In the genomic region with DNA sequence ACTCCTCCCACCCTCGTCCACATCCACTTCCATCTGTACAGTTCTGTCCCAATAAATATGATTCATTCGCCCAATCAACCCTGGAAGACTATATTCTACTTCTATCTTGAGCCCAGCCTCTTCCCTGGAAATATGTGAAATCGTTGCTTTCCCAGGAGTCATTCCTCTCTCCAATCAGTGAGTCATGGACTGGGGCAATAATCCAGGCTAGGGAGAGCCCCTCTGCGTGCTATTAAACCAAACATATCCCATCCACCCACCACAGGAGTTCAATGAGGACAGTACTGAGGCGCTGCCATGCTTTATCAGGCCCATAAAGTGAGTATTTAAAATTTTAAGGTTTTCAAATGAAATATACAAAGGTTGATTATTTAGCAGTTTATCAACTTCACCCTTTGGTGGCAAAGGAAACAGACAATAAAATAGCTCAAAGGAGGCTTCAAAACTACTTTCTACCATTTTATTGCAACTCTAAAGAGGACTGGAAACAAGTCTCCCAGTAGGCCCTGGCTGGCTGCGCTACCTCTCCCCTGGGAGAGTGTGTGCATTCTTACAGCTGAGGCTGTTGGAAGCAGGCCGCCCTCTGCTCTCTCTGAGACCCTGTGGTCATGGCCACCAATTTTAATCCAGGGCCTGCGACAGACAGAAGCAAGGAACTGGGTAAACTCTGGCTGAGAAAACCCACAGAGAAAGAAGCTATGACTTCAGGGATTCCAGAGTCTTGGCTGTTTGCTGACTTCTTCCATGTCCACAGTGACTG, we compare ENCODE assay signal across 17 mouse cellular contexts.
A peak's percentile ranks its signal among the peaks of the same experiment; 100 is the strongest.
DNase-seq lines count a peak whose midpoint lies in the region.
"Had no signal": no experiment of that assay in that cellular context is flagged by ENCODE, and none has a peak within 500 bp of the region (broad histone marks: within the 10 kb centered on the region; RNA-seq: fewer than 3 reads in every experiment).

No protein-coding gene starts in this region.

- no peaks in the 10 kb centered on the region for H3K36me3 ChIP-seq in heart, embryonic 10.5 days
- H3K36me3 ChIP-seq: embryonic facial prominence, embryonic 12.5 days; forebrain, embryonic 10.5 days; G1E; heart, embryonic 15.5 days; liver, embryonic 12.5 days; lung, embryonic 15.5 days had no signal

- no peaks in the 10 kb centered on the region for H3K4me1 ChIP-seq in heart, embryonic 10.5 days
- H3K4me1 ChIP-seq: embryonic facial prominence, embryonic 12.5 days; heart, embryonic 15.5 days; liver, embryonic 12.5 days; lung, embryonic 15.5 days had no signal

- peak; percentile 94 for DNase-seq in heart, adult 11 months
- no peak for DNase-seq in heart, embryonic 10.5 days (ENCODE audit: low spot score)
- peak; percentile 54 for DNase-seq in kidney, postnatal 14 days
- DNase-seq in kidney, adult 11 months: no peak
- peak; percentile 37 for DNase-seq in gastrocnemius, postnatal 25 days
- DNase-seq in cerebellum, postnatal 4 days (ENCODE audit: low spot score in 2 of 2): no peak
- DNase-seq in right cerebral cortex, adult 2 months (ENCODE audit: low spot score in 2 of 2): no peak
- DNase-seq: cerebellum, postnatal 36 days; layer of hippocampus, postnatal 36 days; right cerebral cortex, postnatal 14 days; thymus, postnatal 36 days had no signal

- H3K27ac ChIP-seq in heart, embryonic 10.5 days: no peak overlapping the region
- H3K27ac ChIP-seq: embryonic facial prominence, embryonic 12.5 days; forebrain, embryonic 10.5 days; heart, embryonic 15.5 days; liver, embryonic 12.5 days; lung, embryonic 15.5 days had no signal

- WGBS in heart, embryonic 10.5 days: 79% methylated on average over 8 of the region's 8 CpGs

- no peak overlapping the region for H3K4me3 ChIP-seq in heart, embryonic 10.5 days
- H3K4me3 ChIP-seq: embryonic facial prominence, embryonic 12.5 days; forebrain, embryonic 10.5 days; heart, embryonic 15.5 days; liver, embryonic 12.5 days; lung, embryonic 15.5 days had no signal

- H3K27me3 ChIP-seq in heart, embryonic 10.5 days (ENCODE audit: insufficient read depth, poor library complexity, severe bottlenecking): no peaks in the 10 kb centered on the region
- H3K27me3 ChIP-seq: embryonic facial prominence, embryonic 12.5 days; heart, embryonic 15.5 days; liver, embryonic 12.5 days; lung, embryonic 15.5 days had no signal

- no peaks in the 10 kb centered on the region for H3K9me3 ChIP-seq in heart, embryonic 10.5 days
- H3K9me3 ChIP-seq: embryonic facial prominence, embryonic 12.5 days; forebrain, embryonic 10.5 days; heart, embryonic 15.5 days; liver, embryonic 12.5 days; lung, embryonic 15.5 days had no signal

Comparison
In these comparisons a context has a peak if more than half of its experiments do, and no peak if none do; other contexts are left out.
1. DNase-seq: peak in heart, adult 11 months (single experiment), kidney, postnatal 14 days (single experiment) and gastrocnemius, postnatal 25 days (single experiment); none in heart, embryonic 10.5 days (single experiment), kidney, adult 11 months (single experiment), cerebellum, postnatal 4 days (0 of 2) and right cerebral cortex, adult 2 months (0 of 2).